Comparison of ENCODE assay signal across 17 mouse cellular contexts in genomic region chr9:80277157-80277556, GRCm38 (mm10).
DNase-seq lines count a peak whose midpoint lies in the region; ATAC-seq lines count a peak whose summit lies in the region.
"Had no signal": no experiment of that assay in that cellular context is flagged by ENCODE, and none has a peak within 500 bp of the region (broad histone marks: within the 10 kb centered on the region; RNA-seq: fewer than 3 reads in every experiment).

No protein-coding gene starts in this region.

- H3K9me3 ChIP-seq in forebrain, embryonic 12.5 days = no peaks in the 10 kb centered on the region
- no peaks in the 10 kb centered on the region for H3K9me3 ChIP-seq in forebrain, embryonic 11.5 days (ENCODE audit: control insufficient read depth, low read length)
- H3K9me3 ChIP-seq in midbrain, embryonic 13.5 days = peaks cover 2% of the 10 kb centered on the region; the same call in 1 of the 2 replicates
- H3K9me3 ChIP-seq in midbrain, embryonic 15.5 days = no peaks in the 10 kb centered on the region
- H3K9me3 ChIP-seq: embryonic facial prominence, embryonic 13.5 days; kidney, embryonic 15.5 days; limb, embryonic 13.5 days had no signal

- no peaks in the 10 kb centered on the region for H3K36me3 ChIP-seq in forebrain, embryonic 12.5 days (replicated peaks)
- no peaks in the 10 kb centered on the region for H3K36me3 ChIP-seq in forebrain, embryonic 11.5 days (ENCODE audit: control insufficient read depth, insufficient read depth, low read length)
- H3K36me3 ChIP-seq in midbrain, embryonic 13.5 days = no peaks in the 10 kb centered on the region
- no peaks in the 10 kb centered on the region for H3K36me3 ChIP-seq in midbrain, embryonic 15.5 days (replicated peaks)
- H3K36me3 ChIP-seq: limb, embryonic 13.5 days had no signal

- WGBS in forebrain, embryonic 12.5 days = 51% methylated on average over 2 of the region's 2 CpGs
- 57% methylated on average over 2 of the region's 2 CpGs for WGBS in forebrain, embryonic 11.5 days
- WGBS in midbrain, embryonic 13.5 days = 38% methylated on average over 2 of the region's 2 CpGs
- 39% methylated on average over 2 of the region's 2 CpGs for WGBS in midbrain, embryonic 15.5 days

- H3K4me2 ChIP-seq in forebrain, embryonic 12.5 days = no peak overlapping the region
- no peak overlapping the region for H3K4me2 ChIP-seq in forebrain, embryonic 11.5 days (ENCODE audit: low read depth, low read length, severe bottlenecking)
- no peak overlapping the region for H3K4me2 ChIP-seq in midbrain, embryonic 13.5 days (replicated peaks)
- H3K4me2 ChIP-seq in midbrain, embryonic 15.5 days = no peak overlapping the region
- H3K4me2 ChIP-seq: embryonic facial prominence, embryonic 13.5 days; kidney, embryonic 15.5 days; limb, embryonic 13.5 days had no signal

- H3K9ac ChIP-seq in forebrain, embryonic 12.5 days = no peak overlapping the region
- H3K9ac ChIP-seq in forebrain, embryonic 11.5 days (ENCODE audit: low read length) = no peak overlapping the region
- H3K9ac ChIP-seq in midbrain, embryonic 13.5 days (replicated peaks) = no peak overlapping the region
- no peak overlapping the region for H3K9ac ChIP-seq in midbrain, embryonic 15.5 days
- H3K9ac ChIP-seq: embryonic facial prominence, embryonic 13.5 days; kidney, embryonic 15.5 days; limb, embryonic 13.5 days; liver, postnatal 0 days had no signal

- peaks cover 6% of the 10 kb centered on the region; the same call in 1 of the 2 replicates for H3K4me1 ChIP-seq in forebrain, embryonic 12.5 days
- no peaks in the 10 kb centered on the region; the same call in 1 of the 2 replicates for H3K4me1 ChIP-seq in forebrain, embryonic 11.5 days (replicated peaks; ENCODE audit: control insufficient read depth, insufficient read depth, low read length)
- H3K4me1 ChIP-seq in midbrain, embryonic 13.5 days (replicated peaks) = 0 out of 2 replicates have a peak, but pooled peaks cover 9% of the 10 kb centered on the region
- no peaks in the 10 kb centered on the region for H3K4me1 ChIP-seq in midbrain, embryonic 15.5 days
- H3K4me1 ChIP-seq: embryonic facial prominence, embryonic 13.5 days; kidney, embryonic 15.5 days; limb, embryonic 13.5 days had no signal

- peak; percentile 39; the same call in 1 of the 2 replicates for ATAC-seq in forebrain, embryonic 12.5 days (ENCODE audit: low FRiP score)
- ATAC-seq in forebrain, embryonic 11.5 days (replicated peaks; ENCODE audit: low FRiP score) = no peak
- peak; percentile 43; the same call in 1 of the 2 replicates for ATAC-seq in midbrain, embryonic 13.5 days
- ATAC-seq in midbrain, embryonic 15.5 days (replicated peaks) = no peak
- ATAC-seq in inflammation-experienced regulatory T-cells, adult 6 months = no peak
- ATAC-seq: forebrain, embryonic 14.5 days; liver, postnatal 0 days had no signal

- H3K27me3 ChIP-seq in forebrain, embryonic 12.5 days = 0 out of 2 replicates have a peak, but pooled peaks cover 9% of the 10 kb centered on the region
- no peaks in the 10 kb centered on the region for H3K27me3 ChIP-seq in forebrain, embryonic 11.5 days (ENCODE audit: control insufficient read depth, insufficient read depth, low read length)
- no peaks in the 10 kb centered on the region for H3K27me3 ChIP-seq in midbrain, embryonic 13.5 days
- H3K27me3 ChIP-seq in midbrain, embryonic 15.5 days (replicated peaks) = no peaks in the 10 kb centered on the region
- H3K27me3 ChIP-seq: embryonic facial prominence, embryonic 13.5 days; kidney, embryonic 15.5 days; limb, embryonic 13.5 days had no signal

- no peak overlapping the region for H3K27ac ChIP-seq in forebrain, embryonic 12.5 days
- no peak overlapping the region for H3K27ac ChIP-seq in forebrain, embryonic 11.5 days (ENCODE audit: low read depth, low read length)
- no peak overlapping the region for H3K27ac ChIP-seq in midbrain, embryonic 13.5 days
- H3K27ac ChIP-seq in midbrain, embryonic 15.5 days = no peak overlapping the region
- H3K27ac ChIP-seq: embryonic facial prominence, embryonic 13.5 days; kidney, embryonic 15.5 days; limb, embryonic 13.5 days; macrophage had no signal

- DNase-seq in forebrain, embryonic 11.5 days (ENCODE audit: low spot score) = no peak
- peak; percentile 5 for DNase-seq in cerebellum, adult 8-10 months
- peak; percentile 15 for DNase-seq in retina, postnatal 1 day
- DNase-seq in ovary, postnatal 10 days (ENCODE audit: low spot score) = no peak
- DNase-seq: B cell, adult 2 months; gastrocnemius, postnatal 14 days; liver, postnatal 0 days had no signal

- H3K4me3 ChIP-seq in forebrain, embryonic 12.5 days (replicated peaks) = no peak overlapping the region
- H3K4me3 ChIP-seq in forebrain, embryonic 11.5 days (ENCODE audit: low read depth, low read length) = no peak overlapping the region
- no peak overlapping the region for H3K4me3 ChIP-seq in midbrain, embryonic 13.5 days (replicated peaks)
- H3K4me3 ChIP-seq in midbrain, embryonic 15.5 days = no peak overlapping the region
- H3K4me3 ChIP-seq: embryonic facial prominence, embryonic 13.5 days; kidney, embryonic 15.5 days; limb, embryonic 13.5 days; myocyte had no signal

Comparison
In these comparisons a context has a peak if more than half of its experiments do, and no peak if none do; other contexts are left out.
1. ATAC-seq: peak in forebrain, embryonic 12.5 days (single experiment) and midbrain, embryonic 13.5 days (single experiment); none in forebrain, embryonic 11.5 days (single experiment), midbrain, embryonic 15.5 days (single experiment) and inflammation-experienced regulatory T-cells, adult 6 months (single experiment).
2. DNase-seq: peak in cerebellum, adult 8-10 months (single experiment) and retina, postnatal 1 day (single experiment); none in forebrain, embryonic 11.5 days (single experiment) and ovary, postnatal 10 days (single experiment).